Mouse (Mus musculus) small intestine, adult 2 months (tissue): ENCODE data around the gene Sertad4.

Experiments
- CTCF ChIP-seq: fragments of 200-500 bp; IDR thresholded peaks from 2 replicates; pipeline ENCODE4 v1.5.1; 2012; ENCODE audit warnings: low read depth, mild to moderate bottlenecking, control low read depth, inconsistent platforms, low read length, moderate library complexity, mixed read lengths; ENCODE audit not compliant: insufficient replicate concordance, insufficient read length; ENCODE audit errors: extremely low read depth
- POLR2A ChIP-seq: fragments of 200-500 bp; IDR thresholded peaks from 2 replicates; pipeline ENCODE4 v1.6.1; 2012; ENCODE audit warnings: low read depth, mild to moderate bottlenecking, control low read depth, inconsistent platforms, low read length, moderate library complexity

DNA sequence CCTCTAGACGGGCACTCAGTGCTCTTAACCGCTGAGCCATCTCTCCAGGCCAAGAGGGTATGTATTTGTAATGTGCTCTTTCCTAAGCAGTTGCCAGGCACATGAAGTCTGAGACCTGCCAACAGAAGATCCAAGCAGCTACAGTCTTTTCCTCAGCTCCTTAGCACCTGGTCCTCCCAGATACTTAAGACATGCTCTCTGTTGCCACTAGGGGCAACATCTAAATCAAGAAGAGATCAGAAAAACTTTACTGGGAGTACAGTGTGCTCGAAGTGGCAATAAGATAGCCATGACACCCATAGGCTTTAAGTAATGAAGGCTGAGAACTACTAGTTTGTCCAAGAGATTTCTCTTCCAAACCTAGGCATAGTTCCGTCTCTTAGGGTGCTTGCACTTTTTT lies 24.6 kb upstream of the Sertad4 start:
- TF ChIP-seq POLR2A (no peak), CTCF (no peak)
